ENCODE assay signal across 8 mouse cellular contexts in the genomic region with DNA sequence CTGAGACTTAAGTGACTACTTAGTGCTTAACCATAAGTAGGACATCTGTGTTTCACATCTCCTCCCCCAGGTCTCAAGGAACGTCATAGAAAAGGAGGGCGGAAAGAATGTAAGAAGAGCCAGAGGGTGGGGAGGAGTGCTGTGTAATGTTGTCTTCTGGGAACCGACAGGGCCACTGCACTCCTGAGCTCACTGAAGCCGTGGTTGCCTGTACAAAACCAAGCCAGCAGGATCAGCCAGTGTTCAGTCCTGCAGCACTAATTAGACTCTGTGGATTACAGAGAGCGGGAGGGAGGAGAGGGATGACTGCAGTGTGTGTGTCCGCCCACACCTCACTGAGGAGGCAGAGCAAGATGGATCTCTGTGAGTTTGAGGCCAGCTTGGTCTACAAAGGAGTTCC. TPM values are rescaled to one million over a fixed set of nuclear protein-coding genes. Genes with fewer than 3 reads are reported as not detected.
DNase-seq lines count a peak whose midpoint lies in the region; ATAC-seq lines count a peak whose summit lies in the region.

No protein-coding gene starts in this region.

- H3K27me3 ChIP-seq in embryonic facial prominence, embryonic 15.5 days = no peaks in the 10 kb centered on the region
- no peaks in the 10 kb centered on the region for H3K27me3 ChIP-seq in kidney, embryonic 16.5 days (ENCODE audit: insufficient read depth, low read length)
- H3K27me3 ChIP-seq in liver, embryonic 11.5 days (replicated peaks; ENCODE audit: control insufficient read depth, insufficient read depth, low read length) = no peaks in the 10 kb centered on the region

- H3K36me3 ChIP-seq in embryonic facial prominence, embryonic 15.5 days = no peaks in the 10 kb centered on the region
- H3K36me3 ChIP-seq in kidney, embryonic 16.5 days (ENCODE audit: insufficient read depth, low read length) = peaks cover 5% of the 10 kb centered on the region; the same call in 1 of the 2 replicates
- H3K36me3 ChIP-seq in liver, embryonic 11.5 days (ENCODE audit: control insufficient read depth, insufficient read depth, low read length) = no peaks in the 10 kb centered on the region

- H3K4me3 ChIP-seq in embryonic facial prominence, embryonic 15.5 days (replicated peaks) = no peak overlapping the region
- H3K4me3 ChIP-seq in kidney, embryonic 16.5 days (ENCODE audit: low read length) = no peak overlapping the region
- no peak overlapping the region for H3K4me3 ChIP-seq in liver, embryonic 11.5 days (ENCODE audit: low read depth, low read length)

- no peak overlapping the region for H3K4me2 ChIP-seq in embryonic facial prominence, embryonic 15.5 days (replicated peaks)
- H3K4me2 ChIP-seq in kidney, embryonic 16.5 days (replicated peaks; ENCODE audit: low read depth, low read length) = no peak overlapping the region
- no peak overlapping the region for H3K4me2 ChIP-seq in liver, embryonic 11.5 days

- no peak overlapping the region for H3K9ac ChIP-seq in embryonic facial prominence, embryonic 15.5 days
- H3K9ac ChIP-seq in kidney, embryonic 16.5 days (replicated peaks; ENCODE audit: low read length) = no peak overlapping the region
- no peak overlapping the region for H3K9ac ChIP-seq in liver, embryonic 11.5 days (ENCODE audit: low read depth, low read length)

- H3K27ac ChIP-seq in embryonic facial prominence, embryonic 15.5 days (replicated peaks) = 0 out of 2 replicates have a peak overlapping the region, but pooled peaks have one; percentile 18
- no peak overlapping the region for H3K27ac ChIP-seq in kidney, embryonic 16.5 days (ENCODE audit: low read length)
- H3K27ac ChIP-seq in liver, embryonic 11.5 days (ENCODE audit: low read depth, low read length) = no peak overlapping the region

- H3K9me3 ChIP-seq in embryonic facial prominence, embryonic 15.5 days (replicated peaks) = no peaks in the 10 kb centered on the region
- H3K9me3 ChIP-seq in kidney, embryonic 16.5 days (ENCODE audit: low read length) = peaks cover 6% of the 10 kb centered on the region
- H3K9me3 ChIP-seq in liver, embryonic 11.5 days (ENCODE audit: control insufficient read depth, low read length) = no peaks in the 10 kb centered on the region

- 39% methylated on average over 6 of the region's 6 CpGs for WGBS in embryonic facial prominence, embryonic 15.5 days
- WGBS in kidney, embryonic 16.5 days = 18% methylated on average over 6 of the region's 6 CpGs
- WGBS in liver, embryonic 11.5 days = 64% methylated on average over 6 of the region's 6 CpGs

- peaks cover 12% of the 10 kb centered on the region for H3K4me1 ChIP-seq in embryonic facial prominence, embryonic 15.5 days
- H3K4me1 ChIP-seq in kidney, embryonic 16.5 days (ENCODE audit: insufficient read depth, low read length) = peaks cover 8% of the 10 kb centered on the region
- H3K4me1 ChIP-seq in liver, embryonic 11.5 days (replicated peaks; ENCODE audit: control insufficient read depth, insufficient read depth, low read length) = 0 out of 2 replicates have a peak, but pooled peaks cover 3% of the 10 kb centered on the region

- no peak for DNase-seq in frontal cortex, postnatal 14 days (ENCODE audit: low spot score in 2 of 2)
- peak; percentile 19 for DNase-seq in CD4-positive, CD25-positive, alpha-beta regulatory T cell, adult 2 months (ENCODE audit: low read depth, low spot score)
- DNase-seq in retina, postnatal 7 days (ENCODE audit: low read depth, low spot score) = peak; percentile 64
- no peak for DNase-seq in liver, embryonic 11.5 days (ENCODE audit: low spot score)
- DNase-seq in heart, adult 18-20 months = no peak

- ATAC-seq in frontal cortex, adult (ENCODE audit: low TSS enrichment) = peak; percentile 90
- ATAC-seq in embryonic facial prominence, embryonic 15.5 days (ENCODE audit: insufficient number of reproducible peaks, low FRiP score, low TSS enrichment, low read depth) = peak; percentile 69
- peak; percentile 91 for ATAC-seq in kidney, embryonic 16.5 days (ENCODE audit: low FRiP score, low TSS enrichment)
- ATAC-seq in liver, embryonic 11.5 days (replicated peaks; ENCODE audit: low FRiP score) = no peak

RNA-seq across cellular contexts. Expression of a gene that starts 13.5 kb away (rescaled TPM):
- 8.0 and 8.2 TPM in 2 replicates for polyA plus RNA-seq in embryonic facial prominence, embryonic 15.5 days (2015; fragmentation: Nextera tagmentation; extraction: Ambion mirVana)
- 8.0 and 9.2 TPM in 2 replicates for polyA plus RNA-seq in kidney, embryonic 16.5 days (2015; fragmentation: Nextera tagmentation; extraction: Ambion mirVana)
- 6.0 and 6.7 TPM in 2 replicates for polyA plus RNA-seq in liver, embryonic 11.5 days (2014; fragmentation: Nextera tagmentation; extraction: Ambion mirVana)
- total RNA-seq in heart, adult 18-20 months (2021) = 1 to 10 TPM; 6.4 to 6.9 TPM

Comparison
In these comparisons a context has a peak if more than half of its experiments do, and no peak if none do; other contexts are left out.
1. DNase-seq: peak in CD4-positive, CD25-positive, alpha-beta regulatory T cell, adult 2 months (single experiment) and retina, postnatal 7 days (single experiment); none in frontal cortex, postnatal 14 days (0 of 2), liver, embryonic 11.5 days (single experiment) and heart, adult 18-20 months (0 of 2).